Mouse (Mus musculus) ES-Bruce4 (cell line): ENCODE data around the gene Lck. TPM values are rescaled to one million over a fixed set of nuclear protein-coding genes. Genes with fewer than 3 reads are reported as not detected.

Source experiments
- H3K27ac ChIP-seq: 2 replicates; pipeline ENCODE4 v1.5.1; 2012; ENCODE audit warnings: low read length, inconsistent platforms; ENCODE audit not compliant: insufficient read depth
- H3K27me3 ChIP-seq: 2 replicates; pipeline ENCODE4 v1.6.1; 2012; ENCODE audit warnings: mild to moderate bottlenecking, low read length, inconsistent platforms; ENCODE audit not compliant: control insufficient read depth, poor library complexity, insufficient read depth, severe bottlenecking
- H3K36me3 ChIP-seq: 2 replicates; pipeline ENCODE4 v1.6.1; 2012; ENCODE audit warnings: inconsistent platforms, mild to moderate bottlenecking, low read length, moderate library complexity; ENCODE audit not compliant: control insufficient read depth, poor library complexity, insufficient read depth, severe bottlenecking
- H3K4me1 ChIP-seq: one replicate; pipeline ENCODE4 v1.8.1; 2011; ENCODE audit warnings: low read length; ENCODE audit not compliant: control insufficient read depth, insufficient read depth
- H3K4me3 ChIP-seq: 2 replicates; pipeline ENCODE4 v1.5.1; 2011; ENCODE audit warnings: low read depth, mild to moderate bottlenecking, low read length
- H3K9ac ChIP-seq: 2 replicates; pipeline ENCODE4 v1.6.1; 2012; ENCODE audit warnings: low read depth, mild to moderate bottlenecking, inconsistent platforms; ENCODE audit not compliant: poor library complexity, severe bottlenecking
- H3K9me3 ChIP-seq: replicated peaks from 2 replicates; pipeline ENCODE4 v1.6.1; 2012; ENCODE audit warnings: mild to moderate bottlenecking, low read length, inconsistent platforms; ENCODE audit not compliant: control insufficient read depth, poor library complexity, insufficient read depth, severe bottlenecking
- CTCF ChIP-seq: IDR thresholded peaks from one replicate; pipeline ENCODE4 v1.8.1; 2011; ENCODE audit warnings: low read depth, low read length
- EP300 ChIP-seq: IDR thresholded peaks from 2 replicates; pipeline ENCODE4 v1.6.1; 2011; ENCODE audit warnings: low read depth, low read length; ENCODE audit not compliant: insufficient read depth
- POLR2A ChIP-seq: IDR thresholded peaks from one replicate; pipeline ENCODE4 v1.8.1; 2011; ENCODE audit warnings: low read length; ENCODE audit not compliant: insufficient read depth
- polyA plus RNA-seq: library from polyadenylated mRNA; stranded (reverse); fragments of >200 nt; gene quantifications from 2 replicates; pipeline ENCODE4 v1.2.4, GENCODE M21; 2011; ENCODE audit warnings: low read depth; ENCODE audit not compliant: missing spikeins, insufficient read depth, insufficient read length

Gene Lck
- polyA plus RNA-seq, 1 experiment: 20.1 TPM

GRCm38 (mm10) chr4:129572236-129573092 lies 977 bp downstream of the Lck start:
- H3K27ac ChIP-seq: no peak overlapping the region
- no peaks in the 10 kb centered on the region for H3K27me3 ChIP-seq
- no peak overlapping the region for H3K4me3 ChIP-seq
- TF ChIP-seq EP300 (no peak), CTCF (no peak), POLR2A (no peak)
- peaks cover 2% of the 10 kb centered on the region for H3K4me1 ChIP-seq
- no peaks in the 10 kb centered on the region for H3K9me3 ChIP-seq
- no peaks in the 10 kb centered on the region for H3K36me3 ChIP-seq
- no peak overlapping the region for H3K9ac ChIP-seq

- H3K4me1 ChIP-seq: peaks cover 2% of the 10 kb centered on the region
- no peaks in the 10 kb centered on the region for H3K9me3 ChIP-seq
- TF ChIP-seq CTCF (no peak), POLR2A (no peak), EP300 (no peak)
- no peak overlapping the region for H3K9ac ChIP-seq
- no peaks in the 10 kb centered on the region for H3K27me3 ChIP-seq
- H3K4me3 ChIP-seq: no peak overlapping the region
- H3K36me3 ChIP-seq: no peaks in the 10 kb centered on the region
- no peak overlapping the region for H3K27ac ChIP-seq
Observed at GRCm38 (mm10) chr4:129571551-129572084, 1.8 kb downstream of the Lck start.

GRCm38 (mm10) chr4:129570028-129570427 lies 3.4 kb downstream of the Lck start:
- H3K9me3 ChIP-seq: no peaks in the 10 kb centered on the region
- H3K4me1 ChIP-seq: peaks cover 2% of the 10 kb centered on the region
- no peak overlapping the region for H3K9ac ChIP-seq
- H3K36me3 ChIP-seq: no peaks in the 10 kb centered on the region
- H3K27ac ChIP-seq: no peak overlapping the region
- no peaks in the 10 kb centered on the region for H3K27me3 ChIP-seq
- TF ChIP-seq EP300: no peak
- TF ChIP-seq CTCF: no peak
- no peak for TF ChIP-seq POLR2A
- no peak overlapping the region for H3K4me3 ChIP-seq

GRCm38 (mm10) chr4:129568366-129568765 lies 5.1 kb downstream of the Lck start:
- Histone ChIP-seq H3K27ac (no peak overlapping the region), H3K4me1 (peaks cover 2% of the 10 kb centered on the region), H3K4me3 (no peak overlapping the region), H3K27me3 (no peaks in the 10 kb centered on the region), H3K9me3 (no peaks in the 10 kb centered on the region), H3K9ac (no peak overlapping the region), H3K36me3 (no peaks in the 10 kb centered on the region)
- no peak for TF ChIP-seq EP300
- no peak for TF ChIP-seq POLR2A
- TF ChIP-seq CTCF: no peak

- TF ChIP-seq CTCF (no peak), POLR2A (no peak), EP300 (no peak)
- Histone ChIP-seq H3K9ac (no peak overlapping the region), H3K9me3 (no peaks in the 10 kb centered on the region), H3K36me3 (no peaks in the 10 kb centered on the region), H3K27me3 (no peaks in the 10 kb centered on the region), H3K4me1 (no peaks in the 10 kb centered on the region), H3K27ac (no peak overlapping the region), H3K4me3 (no peak overlapping the region)
Observed at GRCm38 (mm10) chr4:129565139-129565538, 8.3 kb downstream of the Lck start.

GRCm38 (mm10) chr4:129563718-129564117 lies 9.7 kb downstream of the Lck start:
- no peaks in the 10 kb centered on the region for H3K9me3 ChIP-seq
- H3K4me1 ChIP-seq: no peaks in the 10 kb centered on the region
- H3K9ac ChIP-seq: no peak overlapping the region
- no peak overlapping the region for H3K4me3 ChIP-seq
- no peak for TF ChIP-seq CTCF
- no peak for TF ChIP-seq EP300
- TF ChIP-seq POLR2A: no peak
- no peaks in the 10 kb centered on the region for H3K36me3 ChIP-seq
- H3K27ac ChIP-seq: no peak overlapping the region
- H3K27me3 ChIP-seq: no peaks in the 10 kb centered on the region
